Mouse (Mus musculus) spleen, adult 2 months (tissue): Measurements from ENCODE around the gene Pde4d. TPM values are rescaled to one million over a fixed set of nuclear protein-coding genes. Genes with fewer than 3 reads are reported as not detected.

ENCODE experiments used
- DNase-seq, 2 experiments: peaks; one replicate each; pipeline versions ENCODE4 v3.0.0 to v3.0.0-alpha.2; 2012 to 2021; ENCODE audit warnings: low spot score in 2 of 2, low read depth in 1 of 2
- H3K27ac ChIP-seq: fragments of 200-500 bp; 2 replicates; pipeline ENCODE4 v1.5.1; 2012; ENCODE audit warnings: low read length, inconsistent platforms; ENCODE audit not compliant: insufficient read depth
- H3K27me3 ChIP-seq: fragments of 200-500 bp; 2 replicates; pipeline ENCODE4 v1.6.1; 2012; ENCODE audit warnings: mild to moderate bottlenecking, moderate library complexity, low read length, inconsistent platforms; ENCODE audit not compliant: control insufficient read depth, insufficient read depth
- H3K36me3 ChIP-seq: fragments of 200-500 bp; 2 replicates; pipeline ENCODE4 v1.6.1; 2012; ENCODE audit warnings: mild to moderate bottlenecking, low read length, inconsistent platforms; ENCODE audit not compliant: control insufficient read depth, insufficient read depth
- H3K4me1 ChIP-seq: fragments of 200-500 bp; 2 replicates; pipeline ENCODE4 v1.6.1; 2011; ENCODE audit warnings: inconsistent platforms; ENCODE audit not compliant: control insufficient read depth, insufficient read depth, insufficient read length
- H3K4me3 ChIP-seq: fragments of 200-500 bp; 2 replicates; pipeline ENCODE4 v1.5.1; 2011; ENCODE audit warnings: mild to moderate bottlenecking, inconsistent platforms; ENCODE audit not compliant: insufficient read depth, insufficient read length; ENCODE audit errors: extremely low read depth
- CTCF ChIP-seq: fragments of 200-500 bp; IDR thresholded peaks from 2 replicates; pipeline ENCODE4 v1.5.1; 2011; ENCODE audit warnings: mild to moderate bottlenecking, inconsistent platforms; ENCODE audit not compliant: insufficient read depth, insufficient read length, insufficient replicate concordance; ENCODE audit errors: extremely low read depth
- POLR2A ChIP-seq: fragments of 200-500 bp; IDR thresholded peaks from 2 replicates; pipeline ENCODE4 v1.6.1; 2011; ENCODE audit warnings: low read depth, low read length, inconsistent platforms
- WGBS: fragments of 180-500 bp; shearing (Covaris S2); methylation state at CpG from one replicate; pipeline ENCODE4 v1.1.7; 2018; 5-methylcytosine and 5-hydroxymethylcytosine counted together
- polyA plus RNA-seq: library from polyadenylated mRNA; depleted of rRNA; stranded (reverse); fragments of >200 nt; gene quantifications from 2 replicates; pipeline ENCODE4 v1.2.3, GENCODE M21; 2012

Pde4d gene
- polyA plus RNA-seq, 1 experiment: 4.8 TPM

DNA sequence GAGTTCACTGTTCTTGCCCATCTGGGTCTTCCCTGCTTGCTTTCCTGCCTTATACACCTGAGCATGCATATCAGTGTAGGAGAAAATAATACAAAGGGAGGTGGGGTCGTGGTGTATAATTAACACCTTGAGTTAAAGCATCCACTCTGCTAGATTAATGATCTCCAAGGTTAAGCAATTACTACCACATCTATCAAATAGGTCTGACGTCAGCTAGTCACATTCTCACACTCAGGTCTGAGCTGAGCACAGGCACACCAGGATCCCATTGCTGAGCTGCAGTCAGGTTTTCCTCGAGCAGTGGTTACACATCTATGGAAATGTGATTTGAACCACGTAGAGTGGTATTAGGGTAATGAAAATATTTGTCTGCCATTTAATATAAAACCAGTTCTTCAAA is 1348.9 kb downstream of the Pde4d start:
- Histone ChIP-seq H3K36me3 (no peaks in the 10 kb centered on the region), H3K4me1 (peaks cover 2% of the 10 kb centered on the region; the same call in 1 of the 2 replicates), H3K27me3 (no peaks in the 10 kb centered on the region), H3K4me3 (no peak overlapping the region), H3K27ac (no peak overlapping the region)
- no peak for DNase-seq
- 93% methylated on average over 4 of the region's 4 CpGs for WGBS
- TF ChIP-seq POLR2A (no peak), CTCF (no peak)

GRCm38 (mm10) chr13:109802201-109802600 is 1352.5 kb downstream of the Pde4d start:
- Histone ChIP-seq H3K27me3 (no peaks in the 10 kb centered on the region), H3K36me3 (no peaks in the 10 kb centered on the region), H3K27ac (no peak overlapping the region), H3K4me1 (peaks cover 2% of the 10 kb centered on the region; the same call in 1 of the 2 replicates), H3K4me3 (no peak overlapping the region)
- 83% methylated on average over 4 of the region's 4 CpGs for WGBS
- DNase-seq: no peak
- TF ChIP-seq POLR2A (no peak), CTCF (no peak)

GRCm38 (mm10) chr13:109806193-109806966 is 1356.6 kb downstream of the Pde4d start:
- TF ChIP-seq CTCF (no peak), POLR2A (no peak)
- Histone ChIP-seq H3K27me3 (no peaks in the 10 kb centered on the region), H3K4me1 (no peaks in the 10 kb centered on the region), H3K36me3 (no peaks in the 10 kb centered on the region), H3K4me3 (no peak overlapping the region), H3K27ac (no peak overlapping the region)
- no peak for DNase-seq
- 96% methylated on average over 5 of the region's 5 CpGs for WGBS

DNA sequence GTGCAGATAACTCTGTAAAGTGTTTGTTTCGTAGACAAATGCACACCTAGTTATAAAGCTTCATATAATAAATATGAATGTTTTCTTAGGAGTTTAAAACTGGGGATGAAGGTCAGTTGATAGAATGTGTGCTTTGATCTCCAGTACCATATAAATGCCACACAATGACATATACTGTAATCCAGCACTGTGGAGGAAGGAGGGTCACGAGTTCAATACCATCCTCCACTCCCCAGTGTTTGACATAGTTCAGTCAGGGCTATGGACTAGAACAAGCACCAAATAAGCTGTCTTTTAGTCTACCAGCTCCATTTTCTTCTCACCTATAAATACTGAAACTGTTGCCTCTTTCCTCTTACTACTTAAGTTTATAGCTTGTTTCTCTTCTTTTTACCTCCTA is 1357.3 kb downstream of the Pde4d start:
- no peaks in the 10 kb centered on the region for H3K36me3 ChIP-seq
- WGBS: 94% methylated on average over 2 of the region's 2 CpGs
- H3K4me1 ChIP-seq: no peaks in the 10 kb centered on the region
- no peaks in the 10 kb centered on the region for H3K27me3 ChIP-seq
- TF ChIP-seq POLR2A (no peak), CTCF (no peak)
- DNase-seq: no peak
- no peak overlapping the region for H3K4me3 ChIP-seq
- H3K27ac ChIP-seq: no peak overlapping the region

DNA sequence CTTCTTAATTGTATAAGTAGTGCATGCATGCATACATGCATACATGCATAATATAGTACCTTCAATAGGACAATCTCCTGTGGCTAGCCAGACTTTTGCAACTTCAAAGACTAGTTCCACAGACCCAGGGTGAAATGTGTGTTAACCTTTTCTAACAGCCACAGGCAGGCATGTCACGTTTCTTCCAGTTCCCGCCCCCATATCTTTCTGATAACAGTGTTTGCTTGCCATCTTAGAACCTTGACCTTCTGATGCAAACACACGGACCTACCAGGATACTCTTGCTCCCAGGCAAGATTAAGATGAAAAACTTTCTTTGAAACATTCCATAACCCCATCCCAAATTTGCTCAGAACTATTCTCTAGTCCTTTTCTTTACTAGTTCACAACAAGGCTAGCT is 1357.7 kb downstream of the Pde4d start:
- Histone ChIP-seq H3K27ac (no peak overlapping the region), H3K4me3 (no peak overlapping the region), H3K36me3 (no peaks in the 10 kb centered on the region), H3K27me3 (no peaks in the 10 kb centered on the region), H3K4me1 (no peaks in the 10 kb centered on the region)
- no peak for DNase-seq
- 62% methylated on average over 3 of the region's 3 CpGs for WGBS
- TF ChIP-seq POLR2A: no peak
- no peak for TF ChIP-seq CTCF

- WGBS: 62% methylated on average over 6 of the region's 6 CpGs
- Histone ChIP-seq H3K4me1 (no peaks in the 10 kb centered on the region), H3K27ac (no peak overlapping the region), H3K4me3 (no peak overlapping the region), H3K27me3 (no peaks in the 10 kb centered on the region), H3K36me3 (no peaks in the 10 kb centered on the region)
- no peak for DNase-seq
- no peak for TF ChIP-seq POLR2A
- no peak for TF ChIP-seq CTCF
Observed at GRCm38 (mm10) chr13:109808039-109808438, 1358.3 kb downstream of the Pde4d start.

DNA sequence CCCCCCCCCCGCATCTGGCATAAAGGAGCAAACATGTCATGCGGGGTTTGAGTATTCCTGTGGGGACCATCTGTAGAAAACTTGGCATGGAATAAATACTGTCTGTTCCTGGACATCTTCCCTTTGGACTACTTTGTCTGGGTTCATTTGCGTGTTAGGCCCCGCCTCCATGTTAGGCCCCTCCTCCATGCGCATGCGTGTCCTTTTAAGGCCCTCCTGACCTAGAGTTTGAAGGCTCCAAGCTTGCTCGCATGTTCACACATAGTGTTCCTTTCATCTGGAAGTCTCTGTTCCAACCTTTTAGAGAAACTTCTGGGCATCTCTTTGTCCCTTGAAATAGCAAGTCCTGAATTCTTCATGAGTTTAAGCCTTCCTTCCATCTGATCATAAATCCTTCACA is 1359.2 kb downstream of the Pde4d start:
- 95% methylated on average over 7 of the region's 7 CpGs for WGBS
- no peak overlapping the region for H3K27ac ChIP-seq
- no peaks in the 10 kb centered on the region for H3K36me3 ChIP-seq
- no peaks in the 10 kb centered on the region for H3K4me1 ChIP-seq
- H3K27me3 ChIP-seq: no peaks in the 10 kb centered on the region
- H3K4me3 ChIP-seq: no peak overlapping the region
- DNase-seq: no peak
- TF ChIP-seq POLR2A (no peak), CTCF (no peak)
